Mouse (Mus musculus): ENCODE data around the gene Msrb1. TPM values are rescaled to one million over a fixed set of nuclear protein-coding genes. Genes with fewer than 3 reads are reported as not detected.

Gene Msrb1
- polyA plus RNA-seq, 1 experiment from 2014 or later: 39.4 TPM

- no peak overlapping the region for H3K4me2 ChIP-seq (ENCODE audit: low read depth, low read length)
- H3K27me3 ChIP-seq (ENCODE audit: control insufficient read depth, insufficient read depth, low read depth, low read length): no peaks in the 10 kb centered on the region
- ATAC-seq (ENCODE audit: low read depth): no peak
- no peak overlapping the region for H3K9ac ChIP-seq (ENCODE audit: low read length)
- no peak overlapping the region for H3K4me3 ChIP-seq (ENCODE audit: low read length)
- no peak overlapping the region; the same call in 1 of the 2 replicates for H3K27ac ChIP-seq (ENCODE audit: low read length)
- peaks cover 11% of the 10 kb centered on the region for H3K4me1 ChIP-seq (replicated peaks; ENCODE audit: control insufficient read depth, insufficient read depth, low read length)
- 81% methylated on average over 7 of the region's 7 CpGs for WGBS
- no peaks in the 10 kb centered on the region for H3K9me3 ChIP-seq (ENCODE audit: control insufficient read depth, low read length)
- peaks cover 4% of the 10 kb centered on the region for H3K36me3 ChIP-seq (ENCODE audit: control insufficient read depth, insufficient read depth, low read length)
Observed at GRCm38 (mm10) chr17:24735446-24735845, 996 bp upstream of the Msrb1 start.

GRCm38 (mm10) chr17:24737135-24737810 is 831 bp downstream of the Msrb1 start:
- peak overlapping the region; percentile 74 for H3K9ac ChIP-seq (ENCODE audit: low read length)
- no peaks in the 10 kb centered on the region for H3K9me3 ChIP-seq (ENCODE audit: control insufficient read depth, low read length)
- 18% methylated on average over 8 of the region's 8 CpGs for whole genome bisulfite sequencing
- H3K27me3 ChIP-seq (ENCODE audit: control insufficient read depth, insufficient read depth, low read depth, low read length): no peaks in the 10 kb centered on the region
- H3K4me3 ChIP-seq (ENCODE audit: low read length): peak overlapping the region; percentile 67
- ATAC-seq (ENCODE audit: low read depth): no peak
- peaks cover 7% of the 10 kb centered on the region for H3K36me3 ChIP-seq (ENCODE audit: control insufficient read depth, insufficient read depth, low read length)
- peak overlapping the region; percentile 76 for H3K4me2 ChIP-seq (ENCODE audit: low read depth, low read length)
- H3K4me1 ChIP-seq (replicated peaks; ENCODE audit: control insufficient read depth, insufficient read depth, low read length): peaks cover 11% of the 10 kb centered on the region
- H3K27ac ChIP-seq (ENCODE audit: low read length): no peak overlapping the region

GRCm38 (mm10) chr17:24738238-24738637 is 1.8 kb downstream of the Msrb1 start:
- 72% methylated on average over 4 of the region's 4 CpGs for WGBS
- no peak for ATAC-seq (ENCODE audit: low read depth)
- H3K27me3 ChIP-seq (ENCODE audit: control insufficient read depth, insufficient read depth, low read depth, low read length): no peaks in the 10 kb centered on the region
- H3K9ac ChIP-seq (ENCODE audit: low read length): no peak overlapping the region
- no peak overlapping the region for H3K4me3 ChIP-seq (ENCODE audit: low read length)
- peaks cover 7% of the 10 kb centered on the region for H3K36me3 ChIP-seq (ENCODE audit: control insufficient read depth, insufficient read depth, low read length)
- H3K9me3 ChIP-seq (ENCODE audit: control insufficient read depth, low read length): no peaks in the 10 kb centered on the region
- H3K4me1 ChIP-seq (replicated peaks; ENCODE audit: control insufficient read depth, insufficient read depth, low read length): peaks cover 11% of the 10 kb centered on the region
- H3K27ac ChIP-seq (ENCODE audit: low read length): no peak overlapping the region
- H3K4me2 ChIP-seq (ENCODE audit: low read depth, low read length): no peak overlapping the region

DNA sequence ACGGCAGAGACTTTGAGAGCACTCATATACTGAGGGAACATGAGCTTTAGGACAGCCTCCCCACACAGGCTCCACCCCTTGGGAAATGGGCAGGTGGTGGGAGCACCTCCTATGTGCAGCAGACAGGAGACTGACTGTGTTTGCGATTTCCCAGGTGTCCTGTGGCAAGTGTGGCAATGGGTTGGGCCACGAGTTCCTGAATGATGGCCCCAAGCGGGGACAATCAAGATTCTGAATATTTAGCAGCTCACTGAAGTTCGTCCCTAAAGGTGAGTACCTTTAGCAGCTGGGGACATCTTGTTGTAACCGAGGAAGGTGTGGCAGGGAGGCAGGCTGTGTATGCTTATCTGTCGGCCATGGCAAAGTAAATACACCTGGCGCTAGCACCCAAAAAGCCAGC is 3.5 kb downstream of the Msrb1 start:
- Histone ChIP-seq H3K9me3 (ENCODE audit: control insufficient read depth, low read length) (no peaks in the 10 kb centered on the region), H3K4me3 (ENCODE audit: low read length) (no peak overlapping the region), H3K9ac (ENCODE audit: low read length) (no peak overlapping the region), H3K4me1 (replicated peaks; ENCODE audit: control insufficient read depth, insufficient read depth, low read length) (peaks cover 11% of the 10 kb centered on the region), H3K27ac (ENCODE audit: low read length) (no peak overlapping the region), H3K4me2 (ENCODE audit: low read depth, low read length) (no peak overlapping the region), H3K36me3 (ENCODE audit: control insufficient read depth, insufficient read depth, low read length) (peaks cover 7% of the 10 kb centered on the region), H3K27me3 (ENCODE audit: control insufficient read depth, insufficient read depth, low read depth, low read length) (no peaks in the 10 kb centered on the region)
- 71% methylated on average over 8 of the region's 8 CpGs for WGBS
- no peak for ATAC-seq (ENCODE audit: low read depth)

DNA sequence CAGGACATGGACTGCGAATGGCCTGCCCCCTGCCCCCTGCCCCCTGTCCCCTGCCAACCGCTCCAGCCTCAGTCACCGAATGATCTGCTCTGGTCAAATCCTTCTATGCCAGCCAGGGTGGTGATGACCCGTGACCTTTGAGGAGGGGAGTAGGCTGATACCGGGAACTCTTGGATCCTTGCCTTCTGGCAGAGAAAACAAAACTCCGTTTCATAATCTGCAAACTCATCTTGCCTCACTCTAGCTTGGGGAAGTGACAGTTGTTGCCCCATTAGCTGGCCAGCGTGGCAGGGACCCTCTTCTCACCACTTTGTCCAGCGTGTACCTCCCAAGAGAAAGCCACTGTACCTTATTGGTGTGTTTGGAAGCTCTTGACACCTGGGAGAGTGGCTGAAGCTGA is 5.9 kb downstream of the Msrb1 start:
- Histone ChIP-seq H3K9me3 (ENCODE audit: control insufficient read depth, low read length) (no peaks in the 10 kb centered on the region), H3K9ac (ENCODE audit: low read length) (no peak overlapping the region), H3K27ac (ENCODE audit: low read length) (no peak overlapping the region), H3K4me2 (ENCODE audit: low read depth, low read length) (no peak overlapping the region), H3K4me3 (ENCODE audit: low read length) (no peak overlapping the region), H3K36me3 (ENCODE audit: control insufficient read depth, insufficient read depth, low read length) (peaks cover 7% of the 10 kb centered on the region), H3K4me1 (replicated peaks; ENCODE audit: control insufficient read depth, insufficient read depth, low read length) (peaks cover 4% of the 10 kb centered on the region), H3K27me3 (ENCODE audit: control insufficient read depth, insufficient read depth, low read depth, low read length) (no peaks in the 10 kb centered on the region)
- WGBS: 70% methylated on average over 8 of the region's 8 CpGs
- no peak for ATAC-seq (ENCODE audit: low read depth)

- 64% methylated on average over 5 of the region's 5 CpGs for WGBS
- H3K9ac ChIP-seq (ENCODE audit: low read length): no peak overlapping the region
- H3K4me2 ChIP-seq (ENCODE audit: low read depth, low read length): no peak overlapping the region
- ATAC-seq (ENCODE audit: low read depth): no peak
- no peak overlapping the region for H3K27ac ChIP-seq (ENCODE audit: low read length)
- H3K9me3 ChIP-seq (ENCODE audit: control insufficient read depth, low read length): no peaks in the 10 kb centered on the region
- no peak overlapping the region for H3K4me3 ChIP-seq (ENCODE audit: low read length)
- peaks cover 7% of the 10 kb centered on the region for H3K36me3 ChIP-seq (ENCODE audit: control insufficient read depth, insufficient read depth, low read length)
- H3K27me3 ChIP-seq (ENCODE audit: control insufficient read depth, insufficient read depth, low read depth, low read length): no peaks in the 10 kb centered on the region
- H3K4me1 ChIP-seq (replicated peaks; ENCODE audit: control insufficient read depth, insufficient read depth, low read length): no peaks in the 10 kb centered on the region
Observed at GRCm38 (mm10) chr17:24743896-24744295, 7.5 kb downstream of the Msrb1 start.

DNA sequence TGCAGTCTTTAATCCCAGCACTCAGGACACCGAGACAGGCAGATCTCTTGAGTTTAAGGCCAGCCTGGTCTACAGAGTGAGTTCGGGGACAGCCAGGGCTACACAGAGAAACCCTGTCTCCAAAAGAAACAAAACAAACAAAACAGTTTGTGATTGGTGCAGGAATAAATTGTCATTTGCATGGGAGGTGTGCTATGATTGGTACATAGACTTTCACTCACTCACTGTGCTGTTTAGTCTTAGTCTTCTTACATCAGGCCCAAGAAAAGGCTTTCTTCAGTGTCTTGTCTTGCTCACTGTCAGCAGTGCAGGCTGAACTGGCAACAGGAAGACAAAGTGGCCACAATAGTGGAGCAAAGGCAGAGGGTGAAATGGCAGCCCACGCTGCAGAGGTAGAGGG is 7.9 kb downstream of the Msrb1 start:
- Histone ChIP-seq H3K9me3 (ENCODE audit: control insufficient read depth, low read length) (no peaks in the 10 kb centered on the region), H3K27ac (ENCODE audit: low read length) (no peak overlapping the region), H3K27me3 (ENCODE audit: control insufficient read depth, insufficient read depth, low read depth, low read length) (no peaks in the 10 kb centered on the region), H3K4me3 (ENCODE audit: low read length) (no peak overlapping the region), H3K36me3 (ENCODE audit: control insufficient read depth, insufficient read depth, low read length) (peaks cover 7% of the 10 kb centered on the region), H3K4me2 (ENCODE audit: low read depth, low read length) (no peak overlapping the region), H3K4me1 (replicated peaks; ENCODE audit: control insufficient read depth, insufficient read depth, low read length) (no peaks in the 10 kb centered on the region), H3K9ac (ENCODE audit: low read length) (no peak overlapping the region)
- WGBS: 62% methylated on average over 3 of the region's 3 CpGs
- no peak for ATAC-seq (ENCODE audit: low read depth)

- H3K4me3 ChIP-seq (ENCODE audit: low read length): no peak overlapping the region
- H3K4me1 ChIP-seq (replicated peaks; ENCODE audit: control insufficient read depth, insufficient read depth, low read length): no peaks in the 10 kb centered on the region
- H3K9me3 ChIP-seq (ENCODE audit: control insufficient read depth, low read length): no peaks in the 10 kb centered on the region
- H3K9ac ChIP-seq (ENCODE audit: low read length): no peak overlapping the region
- no peak overlapping the region for H3K4me2 ChIP-seq (ENCODE audit: low read depth, low read length)
- 19% methylated on average over 7 of the region's 7 CpGs for WGBS
- peak; percentile 83 for ATAC-seq (ENCODE audit: low read depth)
- H3K27me3 ChIP-seq (ENCODE audit: control insufficient read depth, insufficient read depth, low read depth, low read length): peaks cover 10% of the 10 kb centered on the region
- H3K36me3 ChIP-seq (ENCODE audit: control insufficient read depth, insufficient read depth, low read length): peaks cover 2% of the 10 kb centered on the region; the same call in 1 of the 2 replicates
- H3K27ac ChIP-seq (ENCODE audit: low read length): no peak overlapping the region
Observed at GRCm38 (mm10) chr17:24745526-24746497, 9.4 kb downstream of the Msrb1 start.

DNA sequence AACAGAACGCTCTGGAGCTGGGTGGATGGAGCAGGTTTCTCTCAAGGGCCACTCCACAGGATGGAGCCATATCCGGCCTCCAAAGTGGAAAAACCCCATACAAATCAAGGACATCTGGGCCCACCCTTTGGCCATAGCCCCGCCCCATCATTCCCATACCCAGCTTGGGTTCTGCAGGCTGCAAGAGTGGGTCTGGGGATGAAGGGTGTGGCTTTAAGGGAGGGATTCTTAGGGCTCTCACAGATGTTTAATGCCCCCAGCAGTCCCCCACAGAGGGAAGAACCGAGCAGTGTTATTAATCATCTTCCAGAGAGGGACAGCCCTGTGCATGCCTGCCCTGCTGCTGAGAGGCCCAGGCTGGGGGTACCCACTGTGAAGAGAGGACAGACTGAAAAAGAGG is 10.5 kb downstream of the Msrb1 start:
- Histone ChIP-seq H3K4me3 (ENCODE audit: low read length) (no peak overlapping the region), H3K4me2 (ENCODE audit: low read depth, low read length) (no peak overlapping the region), H3K4me1 (replicated peaks; ENCODE audit: control insufficient read depth, insufficient read depth, low read length) (no peaks in the 10 kb centered on the region), H3K36me3 (ENCODE audit: control insufficient read depth, insufficient read depth, low read length) (no peaks in the 10 kb centered on the region), H3K27me3 (ENCODE audit: control insufficient read depth, insufficient read depth, low read depth, low read length) (peaks cover 20% of the 10 kb centered on the region), H3K27ac (ENCODE audit: low read length) (no peak overlapping the region), H3K9me3 (ENCODE audit: control insufficient read depth, low read length) (no peaks in the 10 kb centered on the region), H3K9ac (ENCODE audit: low read length) (no peak overlapping the region)
- WGBS: 33% methylated on average over 4 of the region's 4 CpGs
- ATAC-seq (ENCODE audit: low read depth): 0 out of 2 replicates have a peak, but pooled peaks have one; percentile 24

Data from lung, embryonic 16.5 days (tissue).